Mouse (Mus musculus) brain, embryonic 14.5 days (tissue): Measurements from ENCODE around the gene Gin1.

ENCODE experiments used
- CTCF ChIP-seq: fragments of 200-500 bp; IDR thresholded peaks from 2 replicates; pipeline ENCODE4 v1.5.1; 2012; ENCODE audit warnings: inconsistent platforms, mild to moderate bottlenecking, moderate library complexity, borderline replicate concordance; ENCODE audit not compliant: insufficient read depth, insufficient read length; ENCODE audit errors: extremely low read depth
- POLR2A ChIP-seq: fragments of 200-500 bp; IDR thresholded peaks from 2 replicates; pipeline ENCODE4 v1.6.1; 2012; ENCODE audit warnings: mild to moderate bottlenecking, inconsistent platforms, borderline replicate concordance; ENCODE audit not compliant: poor library complexity, insufficient read depth, insufficient read length, severe bottlenecking; ENCODE audit errors: extremely low read depth

- TF ChIP-seq POLR2A, result no peak
- TF ChIP-seq CTCF, result no peak
Observed at GRCm38 (mm10) chr1:97746261-97746660, 23.7 kb upstream of the Gin1 start.
